In genomic region chr11:57975876-57976275, GRCm38 (mm10) we compare ENCODE assay signal across 21 mouse cellular contexts.
"Had no signal": no experiment of that assay in that cellular context is flagged by ENCODE, and none has a peak within 500 bp of the region (broad histone marks: within the 10 kb centered on the region; RNA-seq: fewer than 3 reads in every experiment).

No protein-coding gene starts in this region.

- H3K4me2 ChIP-seq: kidney, embryonic 15.5 days; limb, embryonic 12.5 days; limb, embryonic 15.5 days; liver, embryonic 13.5 days; lung, embryonic 14.5 days; midbrain, embryonic 15.5 days; neural tube, embryonic 12.5 days; neural tube, embryonic 15.5 days had no signal

- H3K9me3 ChIP-seq: kidney, embryonic 15.5 days; limb, embryonic 12.5 days; limb, embryonic 15.5 days; liver, embryonic 13.5 days; megakaryocyte, embryonic 14.5 days; midbrain, embryonic 10.5 days; midbrain, embryonic 15.5 days; neural tube, embryonic 12.5 days; neural tube, embryonic 15.5 days had no signal

- H3K27me3 ChIP-seq: kidney, embryonic 15.5 days; limb, embryonic 12.5 days; limb, embryonic 15.5 days; midbrain, embryonic 15.5 days; neural tube, embryonic 12.5 days; neural tube, embryonic 15.5 days had no signal

- H3K4me1 ChIP-seq: megakaryocyte, embryonic 14.5 days; midbrain, embryonic 15.5 days; neural tube, embryonic 12.5 days; neural tube, embryonic 15.5 days had no signal

- ATAC-seq: hindbrain, embryonic 16.5 days; midbrain, embryonic 15.5 days had no signal

- H3K4me3 ChIP-seq: kidney, embryonic 15.5 days; limb, embryonic 12.5 days; limb, embryonic 15.5 days; liver, embryonic 13.5 days; megakaryocyte, embryonic 14.5 days; midbrain, embryonic 10.5 days; midbrain, embryonic 15.5 days; neural tube, embryonic 12.5 days; neural tube, embryonic 15.5 days had no signal

- DNase-seq: kidney, adult 11 months; kidney, adult 8-10 months; kidney, postnatal 10 days; kidney, postnatal 36 days; layer of hippocampus, postnatal 36 days; left cerebral cortex, postnatal 4 days; liver, embryonic 13.5 days; lung, embryonic 14.5 days; right cerebral cortex, adult 18-20 months; right cerebral cortex, postnatal 14 days; right cerebral cortex, postnatal 4 days; thymus, postnatal 36 days had no signal

- H3K36me3 ChIP-seq: kidney, embryonic 15.5 days; limb, embryonic 12.5 days; limb, embryonic 15.5 days; liver, embryonic 13.5 days; midbrain, embryonic 10.5 days; midbrain, embryonic 15.5 days; neural tube, embryonic 12.5 days; neural tube, embryonic 15.5 days had no signal

- H3K27ac ChIP-seq: kidney, embryonic 15.5 days; limb, embryonic 12.5 days; limb, embryonic 15.5 days; liver, embryonic 13.5 days; midbrain, embryonic 10.5 days; midbrain, embryonic 15.5 days; neural tube, embryonic 12.5 days; neural tube, embryonic 15.5 days had no signal

- H3K9ac ChIP-seq: kidney, embryonic 15.5 days; limb, embryonic 12.5 days; limb, embryonic 15.5 days; liver, embryonic 13.5 days; lung, embryonic 14.5 days; midbrain, embryonic 15.5 days; neural tube, embryonic 12.5 days; neural tube, embryonic 15.5 days had no signal
